ENCODE assay signal across 15 mouse cellular contexts in genomic region chr5:36775317-36775716, GRCm38 (mm10).
"Had no signal": no experiment of that assay in that cellular context is flagged by ENCODE, and none has a peak within 500 bp of the region (broad histone marks: within the 10 kb centered on the region; RNA-seq: fewer than 3 reads in every experiment).

No protein-coding gene starts in this region.

- H3K4me3 ChIP-seq: megakaryocyte, embryonic 14.5 days; midbrain, embryonic 13.5 days; midbrain, embryonic 15.5 days; neural tube, embryonic 12.5 days; stomach, embryonic 15.5 days had no signal

- H3K36me3 ChIP-seq: midbrain, embryonic 13.5 days; midbrain, embryonic 15.5 days; neural tube, embryonic 12.5 days; stomach, embryonic 15.5 days had no signal

- H3K4me1 ChIP-seq: midbrain, embryonic 13.5 days; midbrain, embryonic 15.5 days; neural tube, embryonic 12.5 days; stomach, embryonic 15.5 days had no signal

- ATAC-seq: midbrain, embryonic 13.5 days; midbrain, embryonic 15.5 days had no signal

- H3K27ac ChIP-seq: macrophage; midbrain, embryonic 13.5 days; midbrain, embryonic 15.5 days; neural tube, embryonic 12.5 days; stomach, embryonic 15.5 days; stomach, postnatal 0 days had no signal

- DNase-seq: lung, adult 18-20 months; lung, embryonic 14.5 days; lung, postnatal 10 days; lung, postnatal 36 days; right cerebral cortex, postnatal 14 days; thymus, adult 2 months; thymus, postnatal 25 days; thymus, postnatal 4 days had no signal

- H3K9ac ChIP-seq: lung, embryonic 14.5 days; midbrain, embryonic 13.5 days; midbrain, embryonic 15.5 days; neural tube, embryonic 12.5 days; stomach, embryonic 15.5 days had no signal

- H3K9me3 ChIP-seq: midbrain, embryonic 15.5 days; stomach, embryonic 15.5 days had no signal

- H3K27me3 ChIP-seq: midbrain, embryonic 13.5 days; midbrain, embryonic 15.5 days; neural tube, embryonic 12.5 days; stomach, embryonic 15.5 days had no signal
